In the genomic region with DNA sequence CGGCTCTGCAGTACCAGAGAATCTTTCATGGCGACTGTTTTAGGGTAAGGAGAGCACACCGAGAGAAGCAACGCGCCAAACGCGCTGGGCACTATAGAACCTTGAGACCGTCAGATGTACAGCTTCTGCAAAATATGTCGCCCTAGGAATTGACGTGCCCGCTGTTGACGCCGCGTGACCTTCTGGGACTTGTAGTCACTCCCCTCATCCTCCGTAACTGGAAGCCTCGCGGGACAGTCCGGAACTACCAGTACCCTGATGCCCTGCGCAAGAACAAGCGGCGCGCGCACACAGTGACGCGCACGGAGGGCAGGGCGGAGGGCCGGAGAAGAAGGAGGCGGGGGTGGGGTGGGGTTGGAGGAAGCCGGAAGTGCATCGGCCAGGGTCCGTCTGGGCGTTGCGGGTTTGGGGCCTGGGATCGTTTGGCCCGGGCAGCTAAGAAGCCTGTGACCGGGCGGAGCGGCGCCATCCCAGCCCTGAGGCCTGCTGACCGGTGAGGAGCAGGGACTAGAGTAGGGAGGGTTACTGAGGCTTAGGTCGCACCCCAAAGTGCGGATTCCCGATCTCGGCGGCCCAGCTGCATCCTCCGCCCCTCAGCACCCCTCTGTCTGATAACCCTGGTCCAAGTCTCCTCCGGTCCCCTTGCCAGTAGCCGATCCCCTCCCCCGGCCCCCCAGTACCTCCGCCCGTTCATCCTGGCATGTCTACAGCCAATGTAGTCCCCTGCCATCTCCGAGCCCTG, we compare ENCODE assay signal across 8 mouse cellular contexts. TPM values are rescaled to one million over a fixed set of nuclear protein-coding genes. Genes with fewer than 3 reads are reported as not detected.
DNase-seq lines count a peak whose midpoint lies in the region; ATAC-seq lines count a peak whose summit lies in the region.

A gene (minus strand): TSS at position 225 of the 742 bp plus-strand sequence.
A gene (plus strand): TSS at position 317 of the 742 bp plus-strand sequence.

- H3K9ac ChIP-seq in hindbrain, embryonic 12.5 days = peak within 1 kb of the TSS; percentile 94

- peak within 1 kb of the TSS; percentile 96 for H3K4me3 ChIP-seq in hindbrain, embryonic 12.5 days

- WGBS in hindbrain, embryonic 12.5 days = under 1% methylated on average over 53 of the region's 53 CpGs

- peak within 1 kb of the TSS; percentile 81 for H3K27ac ChIP-seq in hindbrain, embryonic 12.5 days

- peak within 1 kb of the TSS; percentile 97 for H3K4me2 ChIP-seq in hindbrain, embryonic 12.5 days (replicated peaks)

- H3K36me3 ChIP-seq in hindbrain, embryonic 12.5 days = peaks cover 32% of the 10 kb centered on the region

- peaks cover 18% of the 10 kb centered on the region for H3K4me1 ChIP-seq in hindbrain, embryonic 12.5 days

- peak; percentile 98 for ATAC-seq in hindbrain, embryonic 12.5 days (ENCODE audit: low FRiP score)

- H3K27me3 ChIP-seq in hindbrain, embryonic 12.5 days = no peaks in the 10 kb centered on the region

- H3K9me3 ChIP-seq in hindbrain, embryonic 12.5 days (replicated peaks) = no peaks in the 10 kb centered on the region

- peak; percentile 99 for DNase-seq in NIH3T3 (ENCODE audit: low read depth)
- DNase-seq in cerebellum, postnatal 10 days = peak; percentile 98 to 99
- DNase-seq in frontal cortex, postnatal 10 days (ENCODE audit: low spot score in 2 of 2) = peak; percentile 96 to 97
- peak; percentile 95 to 98 for DNase-seq in layer of hippocampus, postnatal 14 days (ENCODE audit: low spot score in 2 of 2)
- peak; percentile 98 for DNase-seq in lung, postnatal 14 days
- peak; percentile 96 for DNase-seq in retina, adult 2 months (ENCODE audit: low read depth, low spot score)
- DNase-seq in thymus, postnatal 36 days = peak; percentile 94 to 98

RNA-seq across cellular contexts. Expression of the first gene that starts in this region (rescaled TPM):
- polyA plus RNA-seq in hindbrain, embryonic 12.5 days (2016; fragmentation: Nextera tagmentation; extraction: Ambion mirVana) = 54.7 and 56.2 TPM in 2 replicates
- 10 to 100 TPM; 62.2 to 68.6 TPM for total RNA-seq in layer of hippocampus, postnatal 14 days (2021)

RNA-seq across cellular contexts. Expression of the second gene that starts in this region (rescaled TPM):
- 41.1 and 41.3 TPM in 2 replicates for polyA plus RNA-seq in hindbrain, embryonic 12.5 days (2016; fragmentation: Nextera tagmentation; extraction: Ambion mirVana)
- total RNA-seq in layer of hippocampus, postnatal 14 days (2021) = 100 to 1,000 TPM in 1 of 2 experiments, 10 to 100 TPM in 1; 96.3 to 101 TPM

Comparison
In these comparisons a context has a peak if more than half of its experiments do, and no peak if none do; other contexts are left out.
1. Peak in every context shown above with its lines: DNase-seq, ATAC-seq, H3K4me3 ChIP-seq and H3K27ac ChIP-seq.